Mouse (Mus musculus): ENCODE data around the gene Alkbh7.

- TF ChIP-seq CTCF (IDR thresholded peaks at IDR 0.05; ENCODE audit: control insufficient read depth, insufficient read depth, insufficient replicate concordance, low read depth, low read length) (no peak), POLR2A (IDR thresholded peaks at IDR 0.05; ENCODE audit: control insufficient read depth, low read depth, low read length) (no peak)
These were observed 3.0 kb downstream of the Alkbh7 start, which contains the start of gene Pspn for GRCm38 (mm10) chr17:56999968-57000609.

All from testis, adult 2 months (tissue).